Mouse (Mus musculus) brain, embryonic 14.5 days (tissue): Measurements from ENCODE around the gene Stat4.

Experiments used
- CTCF ChIP-seq: fragments of 200-500 bp; IDR thresholded peaks from 2 replicates; pipeline ENCODE4 v1.5.1; 2012; ENCODE audit warnings: inconsistent platforms, mild to moderate bottlenecking, moderate library complexity, borderline replicate concordance; ENCODE audit not compliant: insufficient read depth, insufficient read length; ENCODE audit errors: extremely low read depth
- POLR2A ChIP-seq: fragments of 200-500 bp; IDR thresholded peaks from 2 replicates; pipeline ENCODE4 v1.6.1; 2012; ENCODE audit warnings: mild to moderate bottlenecking, inconsistent platforms, borderline replicate concordance; ENCODE audit not compliant: poor library complexity, insufficient read depth, insufficient read length, severe bottlenecking; ENCODE audit errors: extremely low read depth

DNA sequence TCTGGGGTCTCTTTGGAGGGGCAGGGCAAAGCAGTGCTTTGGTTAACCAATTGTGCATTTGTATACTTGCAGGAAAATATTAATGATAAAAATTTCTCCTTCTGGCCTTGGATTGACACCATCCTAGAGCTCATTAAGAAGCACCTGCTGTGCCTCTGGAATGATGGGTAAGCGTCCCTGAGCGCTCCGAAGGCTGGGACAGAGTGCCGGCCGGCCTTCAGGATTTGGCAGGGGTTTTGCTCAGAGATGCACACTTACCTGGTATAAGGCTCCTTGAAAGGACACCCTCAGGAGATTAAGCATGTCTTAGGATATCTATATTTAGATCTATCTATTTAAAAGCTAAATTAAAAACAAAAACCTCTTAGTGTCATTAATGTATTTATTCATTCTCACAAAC lies 164.2 kb downstream of the Stat4 start:
- TF ChIP-seq POLR2A, result no peak
- TF ChIP-seq CTCF, result no peak
